Mouse (Mus musculus): ENCODE results near the gene Lcor. TPM values are rescaled to one million over a fixed set of nuclear protein-coding genes. Genes with fewer than 3 reads are reported as not detected.

Lcor gene
- polyA plus RNA-seq, 1 experiment, result 0.19 TPM

DNA sequence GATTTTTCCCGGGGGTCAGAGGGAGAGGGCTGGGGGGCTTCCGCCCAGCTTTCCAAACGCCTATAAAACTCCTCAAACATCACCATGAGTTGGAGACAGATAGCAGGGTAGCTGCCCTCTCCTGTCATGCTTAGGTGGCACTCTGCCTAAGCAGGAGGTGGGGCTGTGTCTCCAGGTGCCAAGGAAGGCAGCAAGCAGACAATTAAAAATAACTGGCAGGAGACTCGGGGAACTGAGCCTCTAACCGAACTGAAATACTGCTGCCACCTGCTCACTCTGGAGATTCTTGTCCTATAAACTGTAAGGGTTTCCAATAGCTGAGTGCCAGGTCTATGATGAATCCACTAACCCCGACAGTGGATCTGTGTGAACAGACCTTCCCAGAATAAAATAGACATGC, 129.2 kb downstream of the Lcor start:
- Histone ChIP-seq H3K4me3 (replicated peaks) (no peak overlapping the region), H3K36me3 (replicated peaks; ENCODE audit: low read length) (no peaks in the 10 kb centered on the region), H3K9me3 (peaks cover 29% of the 10 kb centered on the region), H3K27me3 (replicated peaks) (peaks cover 73% of the 10 kb centered on the region), H3K4me1 (peaks cover 5% of the 10 kb centered on the region; the same call in 1 of the 2 replicates)
- TF ChIP-seq GATA1 (IDR thresholded peaks at IDR 0.05; ENCODE audit: borderline replicate concordance, low read length) (no peak), FLI1 (IDR thresholded peaks at IDR 0.05; ENCODE audit: low read length) (no peak)

Other genes starting within 250 kb of the Lcor start
- gene Tm9sf3, start 218.6 kb upstream of the Lcor start, polyA plus RNA-seq (2012; ENCODE audit: insufficient read depth, low replicate concordance), result 4.7 and 11.6 TPM in 2 replicates
- 1.6 and 6.5 TPM in 2 replicates for gene Pik3ap1, start 97.5 kb upstream of the Lcor start, polyA plus RNA-seq (2012; ENCODE audit: insufficient read depth, low replicate concordance)
- 0.21 TPM in 1 of 2 replicates, not detected in the other for gene Gm340, start 99.7 kb downstream of the Lcor start, polyA plus RNA-seq (2012; ENCODE audit: insufficient read depth, low replicate concordance)

Data from megakaryocyte, embryonic 14.5 days (primary cell).